Mouse (Mus musculus) small intestine, adult 2 months (tissue): ENCODE measurements around the gene Zfp119b.
A peak's percentile ranks its signal among the peaks of the same experiment; 100 is the strongest.

ENCODE experiments used
- CTCF ChIP-seq: fragments of 200-500 bp; IDR thresholded peaks from 2 replicates; pipeline ENCODE4 v1.5.1; 2012; ENCODE audit warnings: low read depth, mild to moderate bottlenecking, control low read depth, inconsistent platforms, low read length, moderate library complexity, mixed read lengths; ENCODE audit not compliant: insufficient replicate concordance, insufficient read length; ENCODE audit errors: extremely low read depth
- POLR2A ChIP-seq: fragments of 200-500 bp; IDR thresholded peaks from 2 replicates; pipeline ENCODE4 v1.6.1; 2012; ENCODE audit warnings: low read depth, mild to moderate bottlenecking, control low read depth, inconsistent platforms, low read length, moderate library complexity

DNA sequence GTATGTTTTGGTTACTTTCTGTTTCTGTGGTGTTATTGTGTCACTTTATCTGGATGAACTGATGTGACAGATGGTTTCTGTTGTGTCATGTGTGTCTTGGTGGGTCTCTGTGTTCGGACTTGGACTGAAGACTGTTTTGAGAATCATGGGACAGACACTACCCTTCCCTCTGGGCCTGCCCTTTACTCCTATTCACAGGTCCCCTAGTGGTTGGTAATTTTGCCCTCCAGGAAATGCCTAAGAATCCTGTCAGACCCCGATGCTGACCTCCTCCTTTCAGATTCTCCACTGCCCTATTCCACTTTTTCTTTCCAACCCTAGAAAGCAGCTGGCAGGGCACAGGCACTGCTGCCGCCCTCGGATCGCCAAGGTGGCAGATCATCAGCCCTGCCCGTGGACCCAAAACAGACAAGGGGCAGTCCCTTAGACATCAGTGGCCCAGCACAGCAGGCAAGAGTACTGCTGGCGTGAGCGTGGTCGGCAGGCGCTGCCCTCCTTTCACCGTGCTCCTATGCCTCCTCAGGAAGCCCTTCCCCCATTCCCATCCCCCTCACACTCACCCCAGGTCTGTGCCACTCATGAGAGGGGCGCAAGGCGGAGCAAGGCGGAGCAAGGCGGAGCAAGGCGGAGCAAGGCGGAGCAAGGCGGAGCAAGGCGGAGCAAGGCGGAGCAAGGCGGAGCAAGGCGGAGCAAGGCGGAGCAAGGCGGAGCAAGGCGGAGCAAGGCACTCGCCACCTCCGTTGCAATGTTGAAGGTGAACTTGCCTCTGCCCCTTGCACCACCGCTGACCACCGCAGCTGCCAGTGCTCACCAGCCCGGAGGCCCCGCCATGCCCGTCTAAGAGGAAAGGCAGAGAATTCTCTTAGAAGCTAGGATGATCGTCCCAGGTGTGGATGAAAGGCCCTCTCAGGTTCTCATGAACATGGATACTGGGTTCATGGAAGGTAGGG, 17.5 kb downstream of the Zfp119b start:
- TF ChIP-seq CTCF (peak; percentile 38; the same call in 1 of the 2 replicates), POLR2A (peak; percentile 26; the same call in 1 of the 2 replicates)
